Mouse (Mus musculus) heart, embryonic 12.5 days (tissue): Measurements from ENCODE around the gene Prn. TPM values are rescaled to one million over a fixed set of nuclear protein-coding genes. Genes with fewer than 3 reads are reported as not detected.

Source experiments
- ATAC-seq: fragments of 200-750 bp; cut with Nextera tagmentation; 2 replicates; pipeline ENCODE4 v1.8.0; 2017; ENCODE audit warnings: moderate TSS enrichment, moderate library complexity; ENCODE audit not compliant: insufficient number of reproducible peaks, low FRiP score
- H3K27ac ChIP-seq: fragments of 300-500 bp; sonication (generic); 2 replicates; pipeline ENCODE4 v1.5.1; 2016; ENCODE audit warnings: mild to moderate bottlenecking, moderate library complexity; ENCODE audit not compliant: poor library complexity, severe bottlenecking
- H3K27me3 ChIP-seq: fragments of 300-500 bp; sonication (generic); replicated peaks from 2 replicates; pipeline ENCODE4 v1.6.1; 2016; ENCODE audit warnings: mild to moderate bottlenecking, moderate library complexity
- H3K36me3 ChIP-seq: fragments of 300-500 bp; sonication (generic); 2 replicates; pipeline ENCODE4 v1.6.1; 2016; ENCODE audit warnings: mild to moderate bottlenecking, moderate library complexity
- H3K4me1 ChIP-seq: fragments of 300-500 bp; sonication (generic); replicated peaks from 2 replicates; pipeline ENCODE4 v1.6.1; 2016; ENCODE audit warnings: mild to moderate bottlenecking
- H3K4me2 ChIP-seq: fragments of 300-500 bp; sonication (generic); 2 replicates; pipeline ENCODE4 v1.6.1; 2016; ENCODE audit warnings: mild to moderate bottlenecking, moderate library complexity
- H3K4me3 ChIP-seq: fragments of 300-500 bp; sonication (generic); 2 replicates; pipeline ENCODE4 v1.5.1; 2016; ENCODE audit warnings: mild to moderate bottlenecking
- H3K9ac ChIP-seq: fragments of 300-500 bp; sonication (generic); 2 replicates; pipeline ENCODE4 v1.6.1; 2016; ENCODE audit warnings: mild to moderate bottlenecking, moderate library complexity
- H3K9me3 ChIP-seq: fragments of 300-500 bp; sonication (generic); replicated peaks from 2 replicates; pipeline ENCODE4 v1.6.1; 2016; ENCODE audit warnings: mild to moderate bottlenecking, moderate library complexity
- whole genome bisulfite sequencing: fragments of 180-500 bp; shearing (Covaris S2); methylation state at CpG from one replicate; pipeline ENCODE4 v1.1.7; 2016; 5-methylcytosine and 5-hydroxymethylcytosine counted together
- polyA plus RNA-seq: library from polyadenylated mRNA; unstranded; fragments of >200 nt; fragmentation: Nextera tagmentation; extraction: Ambion mirVana; gene quantifications from 2 replicates; pipeline ENCODE4 v1.2.1, GENCODE M21; 2016

Prn gene
- polyA plus RNA-seq, 1 experiment from 2014 or later: 0.24 TPM

DNA sequence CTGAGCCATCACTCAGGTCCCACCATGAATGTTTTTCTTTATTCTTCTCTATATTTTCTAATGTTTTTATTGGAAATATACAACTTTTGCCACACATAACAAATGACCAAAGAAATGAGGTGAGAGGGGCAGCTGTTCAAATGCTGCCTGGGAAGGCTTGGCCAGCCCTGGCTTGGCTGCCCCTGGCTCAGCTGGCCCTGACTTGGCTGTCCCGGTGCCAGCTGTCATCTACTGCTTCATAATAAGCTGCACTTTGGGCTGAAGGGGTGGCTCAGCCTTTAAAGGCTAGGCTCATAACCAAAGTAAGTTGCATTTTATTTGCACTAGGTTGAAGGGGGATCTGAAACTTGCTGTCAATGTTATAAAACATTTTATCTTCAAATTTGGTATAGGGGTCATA lies 2.9 kb upstream of the Prn start:
- no peaks in the 10 kb centered on the region for H3K9me3 ChIP-seq
- no peak for ATAC-seq
- no peak overlapping the region for H3K4me2 ChIP-seq
- no peak overlapping the region for H3K9ac ChIP-seq
- no peak overlapping the region for H3K27ac ChIP-seq
- 77% methylated on average over 1 of the region's 1 CpGs for WGBS
- H3K36me3 ChIP-seq: no peaks in the 10 kb centered on the region
- H3K4me3 ChIP-seq: no peak overlapping the region
- H3K27me3 ChIP-seq: no peaks in the 10 kb centered on the region
- peaks cover 41% of the 10 kb centered on the region for H3K4me1 ChIP-seq

DNA sequence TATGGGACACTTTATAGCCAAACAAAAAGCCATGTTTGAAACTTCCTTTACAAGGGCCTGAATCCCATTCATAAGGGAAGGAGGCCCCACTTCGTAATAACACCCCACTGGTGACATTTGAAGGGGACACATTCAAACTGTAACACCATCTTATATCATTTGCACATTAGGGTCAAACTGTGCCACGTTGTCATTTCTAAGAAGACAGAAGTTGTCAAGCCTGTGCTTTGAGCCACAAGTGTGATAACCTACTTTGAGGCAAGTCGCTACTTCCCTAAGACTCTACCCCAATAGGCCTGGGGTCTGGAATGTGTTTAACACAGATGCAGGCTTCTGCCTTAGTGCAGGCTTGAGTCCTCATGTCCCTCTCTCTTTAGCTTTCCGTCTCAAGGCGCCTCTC lies 2.4 kb upstream of the Prn start:
- no peaks in the 10 kb centered on the region for H3K36me3 ChIP-seq

DNA sequence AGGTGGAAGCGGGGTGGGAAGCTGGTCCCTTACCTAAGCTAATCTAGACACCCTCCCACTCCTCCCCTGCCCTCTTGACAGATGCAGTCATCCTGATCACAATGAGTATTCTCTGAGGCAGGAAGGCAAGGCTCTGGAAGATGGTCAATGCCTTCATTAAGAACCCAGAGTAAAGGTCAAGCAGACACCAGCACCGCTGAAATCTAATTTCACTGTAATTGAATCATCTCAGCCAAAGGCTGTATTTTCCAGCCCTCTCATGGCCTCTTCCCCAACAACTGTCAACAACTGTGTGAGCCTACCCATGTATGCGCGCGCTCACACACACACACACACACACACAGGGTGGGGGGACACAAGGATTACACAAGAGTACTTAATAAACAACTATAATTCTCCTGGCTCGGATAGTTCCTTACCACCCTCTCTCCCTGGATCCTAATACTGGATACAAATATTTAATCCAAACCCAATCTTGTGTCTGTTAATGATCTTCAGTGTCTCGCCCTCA lies 1.4 kb upstream of the Prn start:
- H3K4me2 ChIP-seq: no peak overlapping the region
- H3K27ac ChIP-seq: no peak overlapping the region
- no peak overlapping the region for H3K4me3 ChIP-seq
- no peak overlapping the region for H3K9ac ChIP-seq
- no peak for ATAC-seq
- no peaks in the 10 kb centered on the region for H3K27me3 ChIP-seq
- no peaks in the 10 kb centered on the region for H3K36me3 ChIP-seq
- peaks cover 33% of the 10 kb centered on the region for H3K4me1 ChIP-seq
- 84% methylated on average over 7 of the region's 7 CpGs for WGBS
- H3K9me3 ChIP-seq: no peaks in the 10 kb centered on the region

More for the DNA sequence above, 2.4 kb upstream of the Prn start:
- Histone ChIP-seq H3K4me3 (no peak overlapping the region), H3K4me2 (no peak overlapping the region), H3K4me1 (peaks cover 41% of the 10 kb centered on the region), H3K27ac (no peak overlapping the region), H3K27me3 (no peaks in the 10 kb centered on the region), H3K9ac (no peak overlapping the region), H3K9me3 (no peaks in the 10 kb centered on the region)
- ATAC-seq: no peak
- 69% methylated on average over 5 of the region's 5 CpGs for WGBS

DNA sequence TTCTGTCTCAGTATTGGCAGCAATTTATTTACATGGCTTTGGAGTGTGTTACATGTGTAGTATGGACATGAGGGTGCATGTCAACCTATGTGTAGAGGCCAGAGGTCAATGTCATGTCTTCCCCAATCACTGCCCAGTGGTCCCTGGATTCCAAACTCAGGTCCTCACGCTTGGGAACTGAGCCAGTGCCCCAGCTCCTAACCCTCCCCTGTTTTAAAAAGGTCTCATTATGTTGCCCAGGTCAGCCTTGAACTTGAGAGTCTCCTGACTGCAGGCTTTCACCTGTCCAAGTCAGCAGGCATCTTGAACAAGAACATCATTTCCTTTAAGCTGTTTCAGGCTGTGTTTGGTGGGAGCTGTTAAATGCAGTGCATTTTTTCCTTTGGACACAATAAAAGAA lies 851 bp upstream of the Prn start:
- Histone ChIP-seq H3K36me3 (no peaks in the 10 kb centered on the region), H3K27ac (no peak overlapping the region), H3K4me2 (no peak overlapping the region), H3K9ac (no peak overlapping the region), H3K9me3 (no peaks in the 10 kb centered on the region), H3K4me3 (no peak overlapping the region), H3K4me1 (peaks cover 30% of the 10 kb centered on the region), H3K27me3 (no peaks in the 10 kb centered on the region)
- ATAC-seq: no peak
- WGBS: 86% methylated on average over 1 of the region's 1 CpGs

DNA sequence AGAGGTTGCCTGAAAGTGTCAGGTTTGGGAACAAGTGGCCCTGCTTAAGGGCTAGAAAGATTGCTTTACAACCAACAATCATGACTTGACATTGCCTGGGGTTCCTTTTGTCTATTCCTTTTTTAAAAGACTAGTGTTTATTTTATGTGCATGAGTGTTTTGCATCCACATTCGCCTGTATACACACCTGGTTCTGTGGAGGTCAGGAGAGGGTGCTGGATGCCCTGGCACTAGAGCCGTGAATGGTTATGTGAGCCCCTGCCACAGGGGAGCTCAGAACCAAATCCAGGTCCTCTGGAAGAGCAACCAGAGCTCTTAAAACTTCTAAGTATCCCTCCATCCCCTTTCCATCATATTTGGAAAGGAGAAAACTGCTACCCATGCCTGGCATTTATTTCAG lies 1.1 kb downstream of the Prn start:
- Histone ChIP-seq H3K4me1 (peaks cover 13% of the 10 kb centered on the region), H3K4me3 (peak overlapping the region; percentile 65), H3K27me3 (no peaks in the 10 kb centered on the region), H3K9ac (0 out of 2 replicates have a peak overlapping the region, but pooled peaks have one; percentile 49), H3K27ac (no peak overlapping the region), H3K9me3 (no peaks in the 10 kb centered on the region), H3K36me3 (peaks cover 2% of the 10 kb centered on the region; the same call in 1 of the 2 replicates), H3K4me2 (peak overlapping the region; percentile 67)
- ATAC-seq: no peak
- WGBS: 61% methylated on average over 2 of the region's 2 CpGs

DNA sequence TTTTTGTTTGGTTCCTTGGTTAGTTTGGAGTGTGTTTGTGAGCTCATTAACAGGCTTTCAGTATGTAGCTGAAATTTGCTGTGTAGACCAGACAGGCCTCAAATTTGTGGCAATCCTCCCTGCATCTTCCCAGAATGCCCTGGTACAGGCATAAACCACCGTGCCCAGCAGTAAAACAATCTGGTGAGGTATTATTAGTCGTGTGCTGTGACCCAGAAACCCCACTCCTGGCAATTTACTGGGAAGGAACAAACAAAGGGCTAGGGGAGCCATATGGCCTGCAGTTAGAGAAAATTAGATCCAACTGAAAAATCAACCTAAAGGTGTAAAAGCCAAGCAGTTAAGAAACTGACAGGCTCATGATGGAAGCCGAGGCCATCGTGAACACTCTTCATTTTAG lies 1.6 kb downstream of the Prn start:
- H3K4me2 ChIP-seq: peak overlapping the region; percentile 67
- peaks cover 6% of the 10 kb centered on the region; the same call in 1 of the 2 replicates for H3K36me3 ChIP-seq
- H3K9me3 ChIP-seq: no peaks in the 10 kb centered on the region
- H3K4me3 ChIP-seq: peak overlapping the region; percentile 8; the same call in 1 of the 2 replicates
- peaks cover 13% of the 10 kb centered on the region for H3K4me1 ChIP-seq
- H3K27ac ChIP-seq: no peak overlapping the region
- WGBS: 63% methylated on average over 4 of the region's 4 CpGs
- ATAC-seq: no peak
- no peaks in the 10 kb centered on the region for H3K27me3 ChIP-seq
- H3K9ac ChIP-seq: peak overlapping the region; percentile 49; the same call in 1 of the 2 replicates

DNA sequence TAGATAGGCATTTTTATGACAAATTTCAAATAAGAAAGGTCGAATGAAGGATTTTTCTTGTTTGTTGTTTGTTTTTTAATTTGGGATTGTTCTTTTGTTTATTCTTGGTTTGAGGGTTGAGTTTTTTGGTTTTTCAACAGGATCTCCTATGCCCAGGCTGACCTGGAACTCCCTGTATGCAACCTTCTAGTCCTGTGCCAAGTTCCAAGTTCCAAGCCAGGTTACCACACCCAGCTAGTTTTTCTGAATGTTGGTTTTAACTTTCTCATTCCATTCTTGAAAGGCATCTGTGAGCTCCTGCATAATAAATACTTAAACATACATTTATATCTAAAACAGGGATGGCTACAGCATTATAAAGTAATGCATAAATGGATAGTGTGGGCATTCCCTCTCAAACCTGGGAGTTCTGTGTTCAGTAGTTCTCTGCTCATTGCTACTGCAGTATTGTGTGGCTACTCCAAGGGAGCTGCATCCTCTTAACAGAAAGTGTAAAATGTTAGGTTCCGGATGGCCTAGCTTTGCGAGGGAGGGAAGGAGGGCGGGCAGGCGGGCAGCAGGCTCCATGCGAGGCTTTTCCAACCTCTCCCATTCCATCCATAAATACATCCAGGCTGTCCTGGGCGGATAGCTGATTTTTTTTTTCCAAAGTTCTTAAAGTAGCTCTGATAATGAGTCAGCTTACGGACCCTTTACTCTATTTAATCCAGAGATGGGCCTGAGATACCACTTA lies 2.9 kb downstream of the Prn start:
- Histone ChIP-seq H3K9ac (no peak overlapping the region), H3K4me1 (peaks cover 13% of the 10 kb centered on the region), H3K9me3 (no peaks in the 10 kb centered on the region), H3K36me3 (peaks cover 9% of the 10 kb centered on the region), H3K27ac (no peak overlapping the region), H3K27me3 (no peaks in the 10 kb centered on the region), H3K4me3 (no peak overlapping the region), H3K4me2 (no peak overlapping the region)
- WGBS: 75% methylated on average over 8 of the region's 8 CpGs
- ATAC-seq: no peak

DNA sequence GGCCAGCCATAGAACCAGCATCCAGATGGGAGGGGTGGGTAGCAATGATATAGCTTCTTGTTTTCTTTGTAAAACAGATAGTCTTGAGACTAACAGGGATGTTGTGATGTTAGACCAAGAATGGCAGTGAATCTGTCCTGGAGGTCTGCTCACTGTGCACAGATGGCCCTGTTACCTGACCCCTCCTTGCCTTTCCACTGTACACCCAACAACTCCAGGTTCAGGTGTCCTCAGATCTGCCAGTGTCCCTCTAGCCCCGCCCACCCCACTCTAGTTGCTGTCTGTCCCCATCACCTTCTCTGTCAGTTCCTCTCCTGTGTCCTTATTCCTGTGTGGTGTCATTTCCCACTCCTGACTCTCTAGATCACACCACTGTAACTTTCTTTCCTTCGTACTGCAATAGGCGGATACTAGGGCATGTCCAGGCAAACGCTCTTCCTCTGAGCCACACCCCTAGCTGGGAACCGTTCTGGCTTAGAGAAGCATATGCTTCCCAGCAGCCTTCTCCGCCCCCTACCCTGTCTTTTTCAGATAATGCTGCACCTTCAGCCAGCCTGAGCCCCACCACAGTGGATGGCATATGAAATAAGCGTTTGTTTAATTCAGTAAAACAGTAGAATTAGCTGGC lies 22.6 kb downstream of the Prn start:
- ATAC-seq: no peak
- Histone ChIP-seq H3K9ac (no peak overlapping the region), H3K36me3 (peaks cover 12% of the 10 kb centered on the region; the same call in 1 of the 2 replicates), H3K27ac (0 out of 2 replicates have a peak overlapping the region, but pooled peaks have one; percentile 2), H3K9me3 (no peaks in the 10 kb centered on the region), H3K27me3 (no peaks in the 10 kb centered on the region), H3K4me3 (no peak overlapping the region), H3K4me1 (peaks cover 19% of the 10 kb centered on the region), H3K4me2 (no peak overlapping the region)
- WGBS: 69% methylated on average over 7 of the region's 7 CpGs

DNA sequence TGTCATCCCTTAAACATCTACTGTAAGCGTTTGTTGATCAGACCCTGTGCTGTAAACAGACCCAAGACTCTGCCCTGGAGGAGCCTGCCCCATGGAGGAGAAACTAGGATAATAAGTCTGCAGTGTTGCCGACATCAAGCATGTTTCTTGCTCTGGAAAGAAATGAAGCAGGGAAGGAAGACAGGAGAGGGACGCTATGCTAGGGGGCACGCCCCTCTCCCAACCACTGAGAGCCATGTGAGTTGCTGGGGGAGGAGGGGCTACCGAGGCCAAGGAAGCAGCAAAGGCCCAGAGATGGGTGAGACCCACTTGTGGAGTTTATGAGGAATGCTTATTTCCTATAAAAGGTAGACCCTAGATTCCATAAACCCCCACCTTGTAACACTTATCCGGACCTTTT lies 23.3 kb downstream of the Prn start:
- 40% methylated on average over 6 of the region's 6 CpGs for WGBS
- ATAC-seq: no peak
- no peak overlapping the region for H3K4me2 ChIP-seq
- no peaks in the 10 kb centered on the region for H3K27me3 ChIP-seq
- no peak overlapping the region for H3K4me3 ChIP-seq
- no peaks in the 10 kb centered on the region for H3K9me3 ChIP-seq
- no peak overlapping the region for H3K27ac ChIP-seq
- H3K36me3 ChIP-seq: peaks cover 12% of the 10 kb centered on the region; the same call in 1 of the 2 replicates
- no peak overlapping the region for H3K9ac ChIP-seq
- H3K4me1 ChIP-seq: peaks cover 19% of the 10 kb centered on the region

DNA sequence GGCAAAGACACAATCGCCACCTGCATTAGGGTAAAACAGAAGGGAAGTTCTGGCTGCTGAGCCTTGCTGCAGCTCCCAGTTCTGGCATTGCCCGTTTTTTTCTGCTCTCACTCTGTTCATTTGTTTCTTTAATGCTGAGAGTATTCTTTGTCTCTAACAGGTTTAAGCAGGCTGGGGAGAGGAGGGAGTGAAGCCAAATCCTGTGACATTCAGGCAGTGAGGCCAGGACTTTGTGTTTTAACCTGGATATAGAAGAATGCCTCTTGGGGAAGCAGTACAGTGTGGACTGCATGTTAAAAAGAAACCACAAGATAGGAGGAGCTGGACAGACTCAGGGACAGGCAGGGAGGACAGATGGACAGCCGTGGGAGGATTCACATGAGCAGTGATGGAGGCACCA lies 23.8 kb downstream of the Prn start:
- Histone ChIP-seq H3K9me3 (no peaks in the 10 kb centered on the region), H3K9ac (no peak overlapping the region), H3K4me2 (no peak overlapping the region), H3K4me3 (no peak overlapping the region), H3K27me3 (no peaks in the 10 kb centered on the region), H3K36me3 (peaks cover 12% of the 10 kb centered on the region; the same call in 1 of the 2 replicates), H3K4me1 (peaks cover 19% of the 10 kb centered on the region), H3K27ac (no peak overlapping the region)
- WGBS: 71% methylated on average over 3 of the region's 3 CpGs
- ATAC-seq: no peak

DNA sequence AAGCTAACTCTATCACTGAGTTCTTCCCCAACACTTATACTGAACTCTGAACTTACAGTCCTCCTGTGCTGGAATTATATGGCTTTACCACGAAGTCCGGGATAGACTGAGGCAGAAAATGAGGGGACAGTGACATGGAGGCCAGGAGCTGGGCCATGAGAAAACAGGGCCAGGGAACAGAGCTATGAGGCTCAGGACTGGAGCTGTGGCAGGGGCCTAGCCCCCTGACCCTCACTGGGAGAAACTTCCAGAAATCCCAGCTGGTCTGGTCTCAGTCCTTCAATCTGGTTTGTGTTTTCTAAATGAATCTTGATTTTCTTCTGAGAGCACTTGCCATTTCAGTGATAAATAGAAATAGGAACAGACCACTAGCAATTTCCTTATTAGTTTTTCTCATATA lies 24.5 kb downstream of the Prn start:
- Histone ChIP-seq H3K36me3 (peaks cover 12% of the 10 kb centered on the region; the same call in 1 of the 2 replicates), H3K27ac (no peak overlapping the region), H3K4me2 (no peak overlapping the region), H3K27me3 (no peaks in the 10 kb centered on the region), H3K9ac (no peak overlapping the region), H3K9me3 (no peaks in the 10 kb centered on the region), H3K4me1 (peaks cover 19% of the 10 kb centered on the region), H3K4me3 (no peak overlapping the region)
- 92% methylated on average over 2 of the region's 2 CpGs for WGBS
- ATAC-seq: no peak
